Mouse (Mus musculus): ENCODE measurements around the gene Rnase11. TPM values are rescaled to one million over a fixed set of nuclear protein-coding genes. Genes with fewer than 3 reads are reported as not detected.
"Not testable (repeated sequence)": the region's sequence is repeated elsewhere in the genome, so short reads cannot be mapped to it uniquely, and the experiment has no call there.

The Rnase11 gene
- not detected in 2 replicates for polyA plus RNA-seq (2015; fragmentation: Nextera tagmentation; extraction: Ambion mirVana)

GRCm38 (mm10) chr14:51050063-51050462, at the start of gene Rnase11:
Gene Rnase11 (minus strand): TSS chr14:51050163.
- Histone ChIP-seq H3K4me1 (peaks cover 7% of the 10 kb centered on the region; the same call in 1 of the 2 replicates), H3K36me3 (no peaks in the 10 kb centered on the region), H3K9me3 (no peaks in the 10 kb centered on the region), H3K9ac (no peak within 1 kb of the TSS), H3K27ac (no peak within 1 kb of the TSS), H3K4me2 (no peak within 1 kb of the TSS), H3K27me3 (no peaks in the 10 kb centered on the region), H3K4me3 (no peak within 1 kb of the TSS)
- WGBS: 85% methylated on average over 2 of the region's 2 CpGs
- no peak for ATAC-seq (ENCODE audit: borderline replicate concordance, extremely low read depth, low FRiP score, low TSS enrichment)

DNA sequence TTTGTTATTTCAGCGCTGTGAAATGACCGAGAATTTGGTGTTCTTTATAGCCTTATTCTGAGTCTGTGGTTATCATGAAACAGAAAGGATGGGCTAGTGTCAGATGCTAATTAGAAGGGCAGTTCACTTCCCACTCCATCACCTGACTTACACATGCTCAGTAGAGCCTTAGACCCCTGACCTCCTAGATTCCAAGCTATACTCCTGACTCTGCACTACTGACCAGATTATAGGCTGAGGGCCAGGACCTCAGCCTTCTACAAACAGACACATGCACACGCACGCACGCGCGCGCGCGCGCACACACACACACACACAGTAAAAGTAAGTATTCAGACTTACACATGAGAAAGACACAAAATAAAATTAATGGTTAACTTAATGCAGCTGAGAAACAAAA, 49.0 kb upstream of the Rnase11 start:
- Histone ChIP-seq H3K4me2 (no peak overlapping the region), H3K27me3 (no peaks in the 10 kb centered on the region), H3K27ac (no peak overlapping the region), H3K4me1 (0 out of 2 replicates have a peak, but pooled peaks cover 8% of the 10 kb centered on the region), H3K9me3 (no peaks in the 10 kb centered on the region), H3K4me3 (no peak overlapping the region), H3K9ac (no peak overlapping the region), H3K36me3 (no peaks in the 10 kb centered on the region)
- WGBS: 92% methylated on average over 11 of the region's 11 CpGs
- ATAC-seq (ENCODE audit: borderline replicate concordance, extremely low read depth, low FRiP score, low TSS enrichment): no peak

DNA sequence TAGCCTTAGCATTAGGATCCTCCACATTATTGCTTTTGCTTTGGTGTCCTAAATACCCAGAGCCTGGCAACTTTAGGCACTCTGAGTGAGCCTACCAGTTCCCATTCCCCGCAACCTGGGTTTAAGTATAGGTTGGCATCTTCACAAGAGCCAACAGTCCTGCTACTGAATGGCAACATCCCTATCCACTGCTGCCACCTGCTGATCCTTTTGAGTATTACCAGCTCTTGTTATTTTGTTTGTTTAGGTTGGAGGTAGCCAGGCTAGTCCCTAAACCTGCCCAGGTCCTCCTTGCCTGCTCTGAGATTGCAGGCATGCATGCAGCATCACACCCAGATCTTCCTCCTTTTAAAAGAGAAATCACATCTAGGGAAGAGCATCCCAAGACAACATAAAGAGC, 48.3 kb upstream of the Rnase11 start:
- H3K27me3 ChIP-seq: not testable (repeated sequence)

DNA sequence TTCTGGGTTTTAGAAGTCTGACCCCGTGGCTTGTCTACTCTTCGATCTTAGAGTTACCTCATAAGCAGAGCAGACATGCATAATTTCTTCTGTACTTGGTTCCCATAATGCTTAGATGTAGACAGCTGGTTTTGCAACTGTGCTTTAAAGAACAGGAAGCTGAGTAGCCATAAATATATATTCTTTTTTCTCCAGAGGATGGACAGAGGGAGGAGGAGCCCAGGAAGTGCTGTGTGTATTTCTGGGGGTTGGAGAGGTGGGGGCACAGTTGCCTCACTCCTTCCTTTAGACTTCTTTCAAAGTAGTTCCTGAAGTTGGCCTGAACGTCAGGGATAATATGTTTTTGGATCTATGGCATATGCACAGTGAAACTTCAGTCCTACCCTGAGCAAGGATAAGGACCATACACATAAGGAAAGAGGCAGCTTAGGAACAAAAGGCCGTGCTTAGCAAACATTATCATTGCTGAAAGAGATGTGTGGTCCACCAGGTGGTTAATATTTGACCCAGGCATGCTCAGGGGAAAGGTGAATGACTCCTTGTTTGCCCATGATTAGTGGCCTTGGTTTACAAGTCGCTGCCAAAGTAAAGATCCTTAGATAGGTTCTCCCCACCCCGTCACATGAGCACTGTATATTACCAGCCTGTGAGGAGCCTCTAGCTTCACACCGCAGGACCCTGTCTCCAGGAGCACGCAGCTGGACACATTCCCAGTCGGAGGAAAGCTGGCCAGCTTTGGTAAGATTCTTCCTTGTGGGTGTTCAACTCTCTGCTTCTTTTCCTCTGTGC, 46.0 kb upstream of the Rnase11 start:
- H3K27ac ChIP-seq: peak overlapping the region; percentile 6; the same call in 1 of the 2 replicates
- no peaks in the 10 kb centered on the region for H3K9me3 ChIP-seq
- 29% methylated on average over 9 of the region's 9 CpGs for WGBS
- H3K4me2 ChIP-seq: peak overlapping the region; percentile 10; the same call in 1 of the 2 replicates
- no peak overlapping the region for H3K4me3 ChIP-seq
- no peak overlapping the region for H3K9ac ChIP-seq
- no peaks in the 10 kb centered on the region for H3K27me3 ChIP-seq
- H3K4me1 ChIP-seq: peaks cover 19% of the 10 kb centered on the region; the same call in 1 of the 2 replicates
- H3K36me3 ChIP-seq: no peaks in the 10 kb centered on the region
- ATAC-seq (ENCODE audit: borderline replicate concordance, extremely low read depth, low FRiP score, low TSS enrichment): peak; percentile 36; the same call in 1 of the 2 replicates

More for the DNA sequence above, 48.3 kb upstream of the Rnase11 start:
- H3K4me3 ChIP-seq; H3K9ac ChIP-seq; H3K27ac ChIP-seq; H3K36me3 ChIP-seq; ATAC-seq (ENCODE audit: borderline replicate concordance, extremely low read depth, low FRiP score, low TSS enrichment); H3K4me2 ChIP-seq; H3K4me1 ChIP-seq; H3K9me3 ChIP-seq: not testable (repeated sequence)
- 21% methylated on average over 1 of the region's 1 CpGs for WGBS

DNA sequence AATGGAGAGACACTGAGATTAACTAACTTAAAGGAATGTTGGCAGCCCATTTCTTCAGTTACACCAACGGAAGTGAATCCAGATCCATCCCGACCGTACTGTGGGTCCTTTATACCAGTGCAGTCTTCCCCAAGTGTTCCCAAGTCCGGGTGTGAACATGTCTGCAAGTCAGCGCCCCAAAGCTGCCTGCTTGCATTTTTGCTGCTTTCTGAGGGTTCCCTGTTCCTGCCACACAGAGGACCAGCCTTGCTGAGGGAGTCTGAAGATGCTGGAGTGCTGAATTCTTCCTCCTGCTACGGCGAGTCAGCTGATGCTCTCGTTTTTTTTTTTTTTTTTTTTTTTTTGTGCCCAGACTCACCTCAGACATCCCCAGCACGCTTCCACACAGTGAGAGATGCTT, 45.0 kb upstream of the Rnase11 start:
- Histone ChIP-seq H3K9ac (no peak overlapping the region), H3K9me3 (no peaks in the 10 kb centered on the region), H3K27me3 (no peaks in the 10 kb centered on the region), H3K27ac (no peak overlapping the region), H3K4me1 (peaks cover 19% of the 10 kb centered on the region; the same call in 1 of the 2 replicates), H3K4me2 (no peak overlapping the region), H3K4me3 (no peak overlapping the region), H3K36me3 (no peaks in the 10 kb centered on the region)
- 65% methylated on average over 8 of the region's 9 CpGs for WGBS
- no peak for ATAC-seq (ENCODE audit: borderline replicate concordance, extremely low read depth, low FRiP score, low TSS enrichment)

- Histone ChIP-seq H3K9ac (no peak overlapping the region), H3K4me3 (no peak overlapping the region), H3K27ac (no peak overlapping the region), H3K27me3 (no peaks in the 10 kb centered on the region), H3K4me1 (peaks cover 19% of the 10 kb centered on the region; the same call in 1 of the 2 replicates), H3K9me3 (no peaks in the 10 kb centered on the region), H3K4me2 (no peak overlapping the region), H3K36me3 (no peaks in the 10 kb centered on the region)
- ATAC-seq (ENCODE audit: borderline replicate concordance, extremely low read depth, low FRiP score, low TSS enrichment): no peak
- 70% methylated on average over 5 of the region's 5 CpGs for WGBS
Measured at GRCm38 (mm10) chr14:51094096-51094875, 44.3 kb upstream of the Rnase11 start.

GRCm38 (mm10) chr14:51093496-51093895, 43.5 kb upstream of the Rnase11 start:
- H3K9ac ChIP-seq: no peak overlapping the region
- no peak overlapping the region for H3K4me2 ChIP-seq
- H3K4me1 ChIP-seq: peaks cover 19% of the 10 kb centered on the region; the same call in 1 of the 2 replicates
- no peaks in the 10 kb centered on the region for H3K27me3 ChIP-seq
- 26% methylated on average over 3 of the region's 3 CpGs for WGBS
- no peak for ATAC-seq (ENCODE audit: borderline replicate concordance, extremely low read depth, low FRiP score, low TSS enrichment)
- H3K4me3 ChIP-seq: no peak overlapping the region
- H3K36me3 ChIP-seq: no peaks in the 10 kb centered on the region
- H3K9me3 ChIP-seq: no peaks in the 10 kb centered on the region
- no peak overlapping the region for H3K27ac ChIP-seq

- H3K4me3 ChIP-seq: peak overlapping the region; percentile 74
- peaks cover 26% of the 10 kb centered on the region for H3K4me1 ChIP-seq
- no peaks in the 10 kb centered on the region for H3K27me3 ChIP-seq
- no peak for ATAC-seq (ENCODE audit: borderline replicate concordance, extremely low read depth, low FRiP score, low TSS enrichment)
- H3K4me2 ChIP-seq: peak overlapping the region; percentile 71
- 0 out of 2 replicates have a peak overlapping the region, but pooled peaks have one; percentile 10 for H3K27ac ChIP-seq
- H3K9ac ChIP-seq: no peak overlapping the region
- H3K9me3 ChIP-seq: no peaks in the 10 kb centered on the region
- no peaks in the 10 kb centered on the region for H3K36me3 ChIP-seq
- WGBS: 32% methylated on average over 8 of the region's 8 CpGs
Measured at GRCm38 (mm10) chr14:51092073-51092620, 42.2 kb upstream of the Rnase11 start.

GRCm38 (mm10) chr14:51090921-51091900, 41.2 kb upstream of the Rnase11 start, which contains the start of the genes Rnase4 and Ang:
Gene Rnase4 (plus strand): TSS chr14:51091077.
Gene Ang (plus strand): TSS chr14:51091150.
- H3K9ac ChIP-seq: peak within 1 kb of the TSS; percentile 61
- H3K4me2 ChIP-seq: peak within 1 kb of the TSS; percentile 71
- peak; percentile 39; the same call in 1 of the 2 replicates for ATAC-seq (ENCODE audit: borderline replicate concordance, extremely low read depth, low FRiP score, low TSS enrichment)
- peak within 1 kb of the TSS; percentile 91 for H3K27ac ChIP-seq
- WGBS: 5% methylated on average over 33 of the region's 33 CpGs
- no peaks in the 10 kb centered on the region for H3K36me3 ChIP-seq
- peak within 1 kb of the TSS; percentile 74 for H3K4me3 ChIP-seq
- peaks cover 26% of the 10 kb centered on the region for H3K4me1 ChIP-seq
- H3K27me3 ChIP-seq: no peaks in the 10 kb centered on the region
- H3K9me3 ChIP-seq: no peaks in the 10 kb centered on the region

DNA sequence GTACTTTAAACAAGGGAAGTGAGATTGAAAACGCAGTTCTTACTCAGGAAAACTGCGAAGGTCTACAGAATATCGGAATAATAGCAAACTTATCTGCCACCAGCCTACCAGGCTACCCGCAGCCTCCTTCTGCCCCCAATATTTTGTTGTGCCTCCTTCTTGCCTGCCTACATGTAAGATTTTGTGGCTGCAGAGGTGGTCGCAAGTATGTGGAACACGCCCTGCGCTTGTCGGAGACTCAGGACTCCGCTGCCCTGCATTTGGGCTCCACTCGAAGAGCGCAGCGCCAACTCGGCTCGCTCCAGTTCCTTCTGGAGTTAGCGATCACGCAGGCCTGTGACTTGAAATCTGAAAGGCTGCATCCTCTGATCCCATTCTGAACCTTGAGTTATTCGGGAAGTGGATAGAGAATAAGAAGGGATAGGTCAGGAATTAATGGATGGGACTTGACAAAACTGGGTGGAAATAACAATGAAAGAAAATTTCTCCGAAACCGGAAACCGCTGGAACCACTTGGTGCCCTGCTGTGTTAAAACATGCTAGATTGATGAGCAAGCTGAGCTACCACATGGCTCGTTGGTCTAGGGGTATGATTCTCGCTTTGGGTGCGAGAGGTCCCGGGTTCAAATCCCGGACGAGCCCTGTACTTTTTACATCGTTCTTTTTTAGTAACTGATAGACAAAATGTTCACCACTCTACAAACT, 40.3 kb upstream of the Rnase11 start:
- H3K27ac ChIP-seq: peak overlapping the region; percentile 91
- H3K9ac ChIP-seq: peak overlapping the region; percentile 61
- H3K4me1 ChIP-seq: peaks cover 18% of the 10 kb centered on the region
- peak overlapping the region; percentile 74 for H3K4me3 ChIP-seq
- under 1% methylated on average over 27 of the region's 27 CpGs for WGBS
- ATAC-seq (ENCODE audit: borderline replicate concordance, extremely low read depth, low FRiP score, low TSS enrichment): peak; percentile 48; the same call in 1 of the 2 replicates
- H3K36me3 ChIP-seq: no peaks in the 10 kb centered on the region
- no peaks in the 10 kb centered on the region for H3K27me3 ChIP-seq
- H3K4me2 ChIP-seq: peak overlapping the region; percentile 71
- H3K9me3 ChIP-seq: no peaks in the 10 kb centered on the region

Measured in lung, embryonic 15.5 days (tissue).